Mouse (Mus musculus): ENCODE measurements around the gene Thbd. TPM values are rescaled to one million over a fixed set of nuclear protein-coding genes. Genes with fewer than 3 reads are reported as not detected.

The Thbd gene
- 13.1 and 15.9 TPM in 2 replicates for polyA plus RNA-seq (2015; fragmentation: Nextera tagmentation; extraction: Ambion mirVana)

- Histone ChIP-seq H3K4me3 (ENCODE audit: low read length) (peak within 1 kb of the TSS; percentile 49), H3K9me3 (ENCODE audit: low read length) (no peaks in the 10 kb centered on the region), H3K27me3 (ENCODE audit: insufficient read depth, low read length) (peaks cover 25% of the 10 kb centered on the region), H3K4me1 (ENCODE audit: insufficient read depth, low read length) (peaks cover 18% of the 10 kb centered on the region), H3K9ac (replicated peaks; ENCODE audit: low read length) (peak within 1 kb of the TSS; percentile 63), H3K27ac (ENCODE audit: low read length) (peak within 1 kb of the TSS; percentile 37; the same call in 1 of the 2 replicates), H3K4me2 (replicated peaks; ENCODE audit: low read depth, low read length) (peak within 1 kb of the TSS; percentile 61), H3K36me3 (ENCODE audit: insufficient read depth, low read length) (no peaks in the 10 kb centered on the region)
- ATAC-seq (ENCODE audit: low FRiP score, low TSS enrichment), result peak; percentile 75
- 2% methylated on average over 35 of the region's 35 CpGs for WGBS
Observed at GRCm38 (mm10) chr2:148407870-148408760, at the start of gene Thbd. TSS of gene Thbd (minus strand) at chr2:148408188.

GRCm38 (mm10) chr2:148455341-148455740 lies 47.4 kb upstream of the Thbd start:
- Histone ChIP-seq H3K4me1 (ENCODE audit: insufficient read depth, low read length) (no peaks in the 10 kb centered on the region), H3K27me3 (ENCODE audit: insufficient read depth, low read length) (no peaks in the 10 kb centered on the region)

GRCm38 (mm10) chr2:148454014-148454542 lies 46.1 kb upstream of the Thbd start:
- no peaks in the 10 kb centered on the region for H3K36me3 ChIP-seq (ENCODE audit: insufficient read depth, low read length)
- no peak overlapping the region for H3K4me2 ChIP-seq (replicated peaks; ENCODE audit: low read depth, low read length)
- no peaks in the 10 kb centered on the region for H3K27me3 ChIP-seq (ENCODE audit: insufficient read depth, low read length)
- H3K27ac ChIP-seq (ENCODE audit: low read length), result no peak overlapping the region
- 84% methylated on average over 4 of the region's 4 CpGs for whole genome bisulfite sequencing
- ATAC-seq (ENCODE audit: low FRiP score, low TSS enrichment), result no peak
- no peak overlapping the region for H3K9ac ChIP-seq (replicated peaks; ENCODE audit: low read length)
- H3K9me3 ChIP-seq (ENCODE audit: low read length), result no peaks in the 10 kb centered on the region
- H3K4me3 ChIP-seq (ENCODE audit: low read length), result no peak overlapping the region
- H3K4me1 ChIP-seq (ENCODE audit: insufficient read depth, low read length), result no peaks in the 10 kb centered on the region

More at GRCm38 (mm10) chr2:148455341-148455740, 47.4 kb upstream of the Thbd start:
- Histone ChIP-seq H3K27ac (ENCODE audit: low read length) (no peak overlapping the region), H3K4me2 (replicated peaks; ENCODE audit: low read depth, low read length) (no peak overlapping the region), H3K9ac (replicated peaks; ENCODE audit: low read length) (no peak overlapping the region), H3K36me3 (ENCODE audit: insufficient read depth, low read length) (no peaks in the 10 kb centered on the region), H3K4me3 (ENCODE audit: low read length) (no peak overlapping the region), H3K9me3 (ENCODE audit: low read length) (no peaks in the 10 kb centered on the region)
- ATAC-seq (ENCODE audit: low FRiP score, low TSS enrichment), result no peak

GRCm38 (mm10) chr2:148453061-148453460 lies 45.1 kb upstream of the Thbd start:
- no peaks in the 10 kb centered on the region for H3K27me3 ChIP-seq (ENCODE audit: insufficient read depth, low read length)
- no peak overlapping the region for H3K27ac ChIP-seq (ENCODE audit: low read length)
- no peak overlapping the region for H3K9ac ChIP-seq (replicated peaks; ENCODE audit: low read length)
- no peak overlapping the region for H3K4me3 ChIP-seq (ENCODE audit: low read length)
- no peaks in the 10 kb centered on the region for H3K4me1 ChIP-seq (ENCODE audit: insufficient read depth, low read length)
- ATAC-seq (ENCODE audit: low FRiP score, low TSS enrichment), result no peak
- H3K36me3 ChIP-seq (ENCODE audit: insufficient read depth, low read length), result no peaks in the 10 kb centered on the region
- H3K9me3 ChIP-seq (ENCODE audit: low read length), result no peaks in the 10 kb centered on the region
- no peak overlapping the region for H3K4me2 ChIP-seq (replicated peaks; ENCODE audit: low read depth, low read length)
- 85% methylated on average over 3 of the region's 3 CpGs for WGBS

- ATAC-seq (ENCODE audit: low FRiP score, low TSS enrichment), result no peak
- Histone ChIP-seq H3K36me3 (ENCODE audit: insufficient read depth, low read length) (no peaks in the 10 kb centered on the region), H3K4me1 (ENCODE audit: insufficient read depth, low read length) (no peaks in the 10 kb centered on the region), H3K4me2 (replicated peaks; ENCODE audit: low read depth, low read length) (no peak overlapping the region), H3K27ac (ENCODE audit: low read length) (no peak overlapping the region), H3K9me3 (ENCODE audit: low read length) (no peaks in the 10 kb centered on the region), H3K4me3 (ENCODE audit: low read length) (no peak overlapping the region), H3K9ac (replicated peaks; ENCODE audit: low read length) (no peak overlapping the region), H3K27me3 (ENCODE audit: insufficient read depth, low read length) (no peaks in the 10 kb centered on the region)
- 58% methylated on average over 5 of the region's 5 CpGs for WGBS
Observed at GRCm38 (mm10) chr2:148451498-148451897, 43.5 kb upstream of the Thbd start.

- Histone ChIP-seq H3K4me1 (ENCODE audit: insufficient read depth, low read length) (no peaks in the 10 kb centered on the region), H3K4me2 (replicated peaks; ENCODE audit: low read depth, low read length) (no peak overlapping the region), H3K27ac (ENCODE audit: low read length) (no peak overlapping the region), H3K9me3 (ENCODE audit: low read length) (no peaks in the 10 kb centered on the region), H3K4me3 (ENCODE audit: low read length) (no peak overlapping the region), H3K9ac (replicated peaks; ENCODE audit: low read length) (no peak overlapping the region), H3K27me3 (ENCODE audit: insufficient read depth, low read length) (no peaks in the 10 kb centered on the region), H3K36me3 (ENCODE audit: insufficient read depth, low read length) (no peaks in the 10 kb centered on the region)
- ATAC-seq (ENCODE audit: low FRiP score, low TSS enrichment), result no peak
- WGBS, result 67% methylated on average over 5 of the region's 5 CpGs
Observed at GRCm38 (mm10) chr2:148450616-148451015, 42.6 kb upstream of the Thbd start.

GRCm38 (mm10) chr2:148449659-148450058 lies 41.7 kb upstream of the Thbd start:
- no peaks in the 10 kb centered on the region for H3K36me3 ChIP-seq (ENCODE audit: insufficient read depth, low read length)
- no peaks in the 10 kb centered on the region for H3K4me1 ChIP-seq (ENCODE audit: insufficient read depth, low read length)
- 100% methylated on average over 1 of the region's 1 CpGs for WGBS
- no peak for ATAC-seq (ENCODE audit: low FRiP score, low TSS enrichment)
- H3K27ac ChIP-seq (ENCODE audit: low read length), result no peak overlapping the region
- H3K4me3 ChIP-seq (ENCODE audit: low read length), result no peak overlapping the region
- no peak overlapping the region for H3K9ac ChIP-seq (replicated peaks; ENCODE audit: low read length)
- H3K4me2 ChIP-seq (replicated peaks; ENCODE audit: low read depth, low read length), result no peak overlapping the region
- H3K9me3 ChIP-seq (ENCODE audit: low read length), result no peaks in the 10 kb centered on the region
- H3K27me3 ChIP-seq (ENCODE audit: insufficient read depth, low read length), result no peaks in the 10 kb centered on the region

- no peak overlapping the region for H3K4me3 ChIP-seq (ENCODE audit: low read length)
- WGBS, result 78% methylated on average over 3 of the region's 3 CpGs
- peaks cover 15% of the 10 kb centered on the region; the same call in 1 of the 2 replicates for H3K4me1 ChIP-seq (ENCODE audit: insufficient read depth, low read length)
- H3K4me2 ChIP-seq (replicated peaks; ENCODE audit: low read depth, low read length), result no peak overlapping the region
- H3K9ac ChIP-seq (replicated peaks; ENCODE audit: low read length), result no peak overlapping the region
- H3K27ac ChIP-seq (ENCODE audit: low read length), result no peak overlapping the region
- ATAC-seq (ENCODE audit: low FRiP score, low TSS enrichment), result no peak
- no peaks in the 10 kb centered on the region for H3K9me3 ChIP-seq (ENCODE audit: low read length)
- H3K27me3 ChIP-seq (ENCODE audit: insufficient read depth, low read length), result no peaks in the 10 kb centered on the region
- H3K36me3 ChIP-seq (ENCODE audit: insufficient read depth, low read length), result no peaks in the 10 kb centered on the region
Observed at GRCm38 (mm10) chr2:148446446-148446845, 38.5 kb upstream of the Thbd start.

- ATAC-seq (ENCODE audit: low FRiP score, low TSS enrichment), result no peak
- H3K4me1 ChIP-seq (ENCODE audit: insufficient read depth, low read length), result peaks cover 15% of the 10 kb centered on the region; the same call in 1 of the 2 replicates
- H3K27ac ChIP-seq (ENCODE audit: low read length), result no peak overlapping the region
- no peak overlapping the region for H3K4me2 ChIP-seq (replicated peaks; ENCODE audit: low read depth, low read length)
- WGBS, result 93% methylated on average over 1 of the region's 1 CpGs
- H3K4me3 ChIP-seq (ENCODE audit: low read length), result no peak overlapping the region
- H3K36me3 ChIP-seq (ENCODE audit: insufficient read depth, low read length), result no peaks in the 10 kb centered on the region
- H3K27me3 ChIP-seq (ENCODE audit: insufficient read depth, low read length), result no peaks in the 10 kb centered on the region
- no peaks in the 10 kb centered on the region for H3K9me3 ChIP-seq (ENCODE audit: low read length)
- no peak overlapping the region for H3K9ac ChIP-seq (replicated peaks; ENCODE audit: low read length)
Observed at GRCm38 (mm10) chr2:148445616-148446015, 37.6 kb upstream of the Thbd start.

GRCm38 (mm10) chr2:148444472-148444871 lies 36.5 kb upstream of the Thbd start:
- no peak overlapping the region for H3K9ac ChIP-seq (replicated peaks; ENCODE audit: low read length)
- no peak overlapping the region for H3K4me2 ChIP-seq (replicated peaks; ENCODE audit: low read depth, low read length)
- H3K36me3 ChIP-seq (ENCODE audit: insufficient read depth, low read length), result no peaks in the 10 kb centered on the region
- peaks cover 15% of the 10 kb centered on the region; the same call in 1 of the 2 replicates for H3K4me1 ChIP-seq (ENCODE audit: insufficient read depth, low read length)
- H3K27me3 ChIP-seq (ENCODE audit: insufficient read depth, low read length), result no peaks in the 10 kb centered on the region
- ATAC-seq (ENCODE audit: low FRiP score, low TSS enrichment), result no peak
- H3K4me3 ChIP-seq (ENCODE audit: low read length), result no peak overlapping the region
- H3K9me3 ChIP-seq (ENCODE audit: low read length), result no peaks in the 10 kb centered on the region
- peak overlapping the region; percentile 38; the same call in 1 of the 2 replicates for H3K27ac ChIP-seq (ENCODE audit: low read length)
- 55% methylated on average over 1 of the region's 1 CpGs for WGBS
